Mouse (Mus musculus): ENCODE measurements at regions not wholly inside any gene's neighbourhood (a gene's known extent, or its start where the extent isn't known, plus 50 kb on each side); places are given as distances from the start of the nearest gene placed in this dataset.

DNA sequence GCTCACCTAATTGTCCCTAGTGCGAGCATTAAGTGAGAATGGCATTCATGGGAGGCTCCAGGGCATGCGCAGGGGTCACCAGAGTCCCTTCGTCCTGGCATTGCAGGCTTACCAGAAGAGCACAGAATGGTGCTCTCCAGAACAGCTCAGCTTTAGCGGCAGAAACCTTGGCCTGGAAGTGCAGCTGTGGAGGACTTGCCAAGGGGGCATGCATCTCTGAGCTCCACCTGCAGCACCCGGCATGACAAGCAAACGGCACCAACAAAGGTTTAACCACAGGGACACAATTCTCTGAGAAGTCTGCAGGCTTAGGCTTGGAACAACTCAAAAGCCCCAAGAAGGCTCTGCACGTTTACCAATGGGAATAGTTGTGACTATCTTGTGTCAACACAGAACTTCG is 128.4 kb downstream of the Rpap3 start:
- Histone ChIP-seq H3K27me3 (no peaks in the 10 kb centered on the region), H3K4me1 (replicated peaks) (no peaks in the 10 kb centered on the region; the same call in 1 of the 2 replicates), H3K9me3 (no peaks in the 10 kb centered on the region), H3K4me2 (no peak overlapping the region), H3K9ac (replicated peaks) (no peak overlapping the region), H3K36me3 (no peaks in the 10 kb centered on the region), H3K27ac (no peak overlapping the region), H3K4me3 (replicated peaks) (no peak overlapping the region)
- no peak for ATAC-seq (ENCODE audit: insufficient number of reproducible peaks, insufficient read depth, low FRiP score, low TSS enrichment, low read depth)
- WGBS: 69% methylated on average over 8 of the region's 8 CpGs

DNA sequence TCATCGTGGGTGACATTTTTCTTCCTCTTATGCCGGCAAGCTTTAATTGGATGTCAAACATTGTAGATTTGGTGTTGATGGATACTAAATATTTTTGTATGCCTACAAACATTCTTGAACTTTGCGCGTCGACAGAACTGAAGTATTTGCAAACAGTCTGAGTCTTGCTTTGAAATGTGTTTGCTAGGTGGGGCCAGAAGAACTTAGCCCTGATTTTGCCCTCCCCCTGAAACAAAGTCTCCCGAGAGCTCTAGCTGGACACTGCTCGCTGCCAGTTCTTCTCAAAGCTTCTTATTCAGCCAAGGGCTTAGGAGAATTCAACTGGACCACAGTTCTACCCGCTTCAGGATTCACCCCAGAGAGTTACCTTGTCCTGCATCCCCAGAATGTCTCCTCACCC is 133.0 kb downstream of the Rpap3 start:
- Histone ChIP-seq H3K4me1 (replicated peaks) (no peaks in the 10 kb centered on the region; the same call in 1 of the 2 replicates), H3K27me3 (no peaks in the 10 kb centered on the region), H3K4me2 (no peak overlapping the region), H3K9ac (replicated peaks) (no peak overlapping the region), H3K9me3 (no peaks in the 10 kb centered on the region), H3K4me3 (replicated peaks) (no peak overlapping the region), H3K27ac (no peak overlapping the region), H3K36me3 (no peaks in the 10 kb centered on the region)
- no peak for ATAC-seq (ENCODE audit: insufficient number of reproducible peaks, insufficient read depth, low FRiP score, low TSS enrichment, low read depth)
- WGBS: 88% methylated on average over 8 of the region's 8 CpGs

DNA sequence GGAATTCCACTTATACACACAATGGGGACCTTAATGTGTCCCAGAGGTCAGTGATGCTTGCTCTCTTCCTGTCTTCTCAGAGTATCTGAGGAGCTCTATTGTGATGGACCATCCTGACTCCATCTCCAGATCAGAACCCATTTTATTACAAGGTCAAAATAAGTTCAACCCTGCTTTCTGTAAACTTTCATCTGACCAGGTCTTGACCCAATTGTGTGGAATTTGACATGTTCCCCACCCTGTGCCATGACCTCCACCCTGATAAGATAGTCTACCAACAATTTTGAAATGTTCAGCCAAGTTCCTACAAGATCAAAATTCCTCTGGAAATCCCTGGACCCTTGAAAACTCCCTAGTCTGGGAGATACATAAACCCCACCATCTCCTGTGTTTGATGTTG is 133.7 kb downstream of the Rpap3 start:
- H3K27ac ChIP-seq: no peak overlapping the region
- no peak for ATAC-seq (ENCODE audit: insufficient number of reproducible peaks, insufficient read depth, low FRiP score, low TSS enrichment, low read depth)
- no peak overlapping the region for H3K4me3 ChIP-seq (replicated peaks)
- no peaks in the 10 kb centered on the region; the same call in 1 of the 2 replicates for H3K4me1 ChIP-seq (replicated peaks)
- no peaks in the 10 kb centered on the region for H3K9me3 ChIP-seq
- H3K4me2 ChIP-seq: no peak overlapping the region
- no peaks in the 10 kb centered on the region for H3K27me3 ChIP-seq
- H3K9ac ChIP-seq (replicated peaks): no peak overlapping the region
- H3K36me3 ChIP-seq: no peaks in the 10 kb centered on the region

DNA sequence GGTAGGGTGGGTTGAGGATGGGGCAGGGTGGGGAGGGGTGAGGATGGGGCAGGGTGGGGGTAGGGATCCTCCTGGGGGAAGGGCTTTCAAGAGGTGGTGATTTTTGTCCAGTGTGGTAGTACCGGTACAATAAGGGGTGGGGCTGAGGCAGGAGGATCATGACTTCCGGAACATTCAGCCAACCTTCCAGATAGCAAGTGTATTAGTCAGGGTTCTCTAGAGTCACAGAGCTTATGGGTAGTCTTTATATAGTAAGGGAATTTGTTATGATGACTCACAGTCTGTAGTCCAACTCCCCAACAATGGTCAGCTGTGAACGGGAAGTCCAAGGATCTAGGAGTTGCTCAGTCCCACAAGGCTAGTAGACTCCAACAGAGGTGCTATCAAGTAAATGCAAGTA is 145.5 kb downstream of the Rpap3 start:
- Histone ChIP-seq H3K36me3 (no peaks in the 10 kb centered on the region), H3K4me2 (no peak overlapping the region), H3K4me3 (replicated peaks) (no peak overlapping the region), H3K4me1 (replicated peaks) (no peaks in the 10 kb centered on the region), H3K27me3 (no peaks in the 10 kb centered on the region), H3K9me3 (peaks cover 23% of the 10 kb centered on the region), H3K27ac (no peak overlapping the region), H3K9ac (replicated peaks) (no peak overlapping the region)
- ATAC-seq (ENCODE audit: insufficient number of reproducible peaks, insufficient read depth, low FRiP score, low TSS enrichment, low read depth): no peak
- WGBS: 95% methylated on average over 3 of the region's 3 CpGs

DNA sequence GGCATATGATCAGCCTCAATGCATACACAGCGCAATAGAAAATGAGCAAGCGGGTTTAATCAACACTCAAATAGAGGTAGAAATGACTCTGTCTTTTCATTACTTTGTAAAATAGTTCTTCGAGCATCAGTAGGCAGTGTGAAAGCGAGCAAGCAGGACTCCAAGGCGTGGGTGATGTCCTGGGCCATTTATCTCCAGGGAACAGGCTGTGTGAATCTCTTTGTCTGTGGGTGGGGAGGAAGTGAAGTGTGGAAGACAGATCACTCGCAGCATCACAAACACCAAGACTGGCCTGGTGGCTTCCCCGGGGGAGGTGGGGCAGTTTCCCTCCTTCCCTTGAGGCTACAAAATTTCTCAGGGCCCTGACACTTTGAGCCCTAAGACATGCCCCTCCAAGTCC is 146.9 kb downstream of the Rpap3 start:
- Histone ChIP-seq H3K4me2 (no peak overlapping the region), H3K9me3 (peaks cover 23% of the 10 kb centered on the region), H3K9ac (replicated peaks) (no peak overlapping the region), H3K27me3 (no peaks in the 10 kb centered on the region), H3K4me1 (replicated peaks) (no peaks in the 10 kb centered on the region), H3K36me3 (no peaks in the 10 kb centered on the region), H3K4me3 (replicated peaks) (no peak overlapping the region), H3K27ac (no peak overlapping the region)
- no peak for ATAC-seq (ENCODE audit: insufficient number of reproducible peaks, insufficient read depth, low FRiP score, low TSS enrichment, low read depth)
- WGBS: 93% methylated on average over 7 of the region's 7 CpGs

DNA sequence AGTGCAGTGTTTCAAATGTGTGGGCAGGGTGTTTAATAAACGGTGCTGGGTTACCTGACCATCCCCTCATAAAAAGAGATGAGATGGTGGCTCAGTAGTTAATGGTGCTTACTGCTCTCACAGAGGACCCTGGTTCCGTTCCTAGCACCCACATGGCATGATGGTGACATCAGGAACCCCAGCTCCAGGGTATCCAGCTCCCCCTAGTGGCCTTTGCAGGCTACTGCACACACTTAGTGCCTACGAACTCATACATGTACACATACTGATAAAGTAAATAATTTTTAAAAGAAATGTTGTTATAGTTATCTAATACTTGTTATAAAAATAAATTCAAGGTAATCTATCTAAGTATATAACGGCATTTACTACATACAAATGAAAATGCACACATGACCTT is 157.3 kb downstream of the Rpap3 start:
- WGBS: 90% methylated on average over 4 of the region's 4 CpGs
- no peak overlapping the region for H3K9ac ChIP-seq (replicated peaks)
- H3K4me2 ChIP-seq: no peak overlapping the region
- no peaks in the 10 kb centered on the region for H3K27me3 ChIP-seq
- H3K27ac ChIP-seq: no peak overlapping the region
- no peaks in the 10 kb centered on the region for H3K36me3 ChIP-seq
- no peaks in the 10 kb centered on the region for H3K4me1 ChIP-seq (replicated peaks)
- no peak overlapping the region for H3K4me3 ChIP-seq (replicated peaks)
- peaks cover 13% of the 10 kb centered on the region; the same call in 1 of the 2 replicates for H3K9me3 ChIP-seq
- ATAC-seq (ENCODE audit: insufficient number of reproducible peaks, insufficient read depth, low FRiP score, low TSS enrichment, low read depth): no peak

DNA sequence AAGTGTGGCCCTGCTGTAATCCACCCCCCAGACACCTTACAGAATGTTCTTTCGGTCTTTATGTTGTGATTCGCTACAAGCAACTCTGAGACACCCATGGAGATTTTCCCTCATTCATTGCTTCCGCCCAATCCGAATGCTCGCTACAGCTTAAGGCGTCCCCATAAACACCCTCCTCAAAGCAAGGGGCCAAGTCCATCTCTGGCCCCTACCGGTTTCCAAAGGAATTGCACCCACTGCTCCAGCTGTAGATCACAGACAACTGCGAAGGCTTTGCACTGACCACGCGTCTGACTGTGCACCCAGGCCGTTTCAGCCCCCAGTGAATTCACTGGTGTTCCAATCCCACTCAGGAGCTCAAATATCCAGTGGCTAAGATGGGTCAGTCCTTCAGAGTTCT is 160.6 kb downstream of the Rpap3 start:
- Histone ChIP-seq H3K27me3 (no peaks in the 10 kb centered on the region), H3K27ac (no peak overlapping the region), H3K9ac (replicated peaks) (no peak overlapping the region), H3K9me3 (peaks cover 13% of the 10 kb centered on the region; the same call in 1 of the 2 replicates), H3K4me1 (replicated peaks) (no peaks in the 10 kb centered on the region), H3K4me3 (replicated peaks) (no peak overlapping the region), H3K4me2 (no peak overlapping the region), H3K36me3 (no peaks in the 10 kb centered on the region)
- WGBS: 86% methylated on average over 11 of the region's 11 CpGs
- no peak for ATAC-seq (ENCODE audit: insufficient number of reproducible peaks, insufficient read depth, low FRiP score, low TSS enrichment, low read depth)

DNA sequence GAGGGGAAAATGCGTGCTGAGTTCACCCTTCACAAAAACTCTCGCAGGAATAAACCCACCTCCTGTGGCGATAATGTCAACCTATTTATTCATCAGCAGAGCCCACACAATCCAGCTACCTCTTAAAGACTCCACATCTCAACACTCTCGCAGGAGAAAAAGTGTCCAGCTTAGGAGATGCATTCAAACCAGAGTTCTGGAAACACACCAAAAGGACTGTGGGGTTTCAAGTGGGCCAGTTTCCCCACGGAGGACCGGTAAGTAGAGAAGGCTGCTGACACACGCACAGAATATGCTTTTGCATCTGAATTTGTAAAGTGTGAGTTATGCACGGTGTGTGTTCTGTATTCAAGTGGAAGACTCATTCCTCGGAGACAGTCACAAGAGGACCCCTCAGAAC is 164.0 kb downstream of the Rpap3 start:
- Histone ChIP-seq H3K9me3 (peaks cover 12% of the 10 kb centered on the region; the same call in 1 of the 2 replicates), H3K4me3 (replicated peaks) (no peak overlapping the region), H3K27me3 (no peaks in the 10 kb centered on the region), H3K27ac (no peak overlapping the region), H3K4me1 (replicated peaks) (no peaks in the 10 kb centered on the region), H3K4me2 (no peak overlapping the region), H3K9ac (replicated peaks) (no peak overlapping the region), H3K36me3 (no peaks in the 10 kb centered on the region)
- WGBS: 82% methylated on average over 9 of the region's 9 CpGs
- no peak for ATAC-seq (ENCODE audit: insufficient number of reproducible peaks, insufficient read depth, low FRiP score, low TSS enrichment, low read depth)

DNA sequence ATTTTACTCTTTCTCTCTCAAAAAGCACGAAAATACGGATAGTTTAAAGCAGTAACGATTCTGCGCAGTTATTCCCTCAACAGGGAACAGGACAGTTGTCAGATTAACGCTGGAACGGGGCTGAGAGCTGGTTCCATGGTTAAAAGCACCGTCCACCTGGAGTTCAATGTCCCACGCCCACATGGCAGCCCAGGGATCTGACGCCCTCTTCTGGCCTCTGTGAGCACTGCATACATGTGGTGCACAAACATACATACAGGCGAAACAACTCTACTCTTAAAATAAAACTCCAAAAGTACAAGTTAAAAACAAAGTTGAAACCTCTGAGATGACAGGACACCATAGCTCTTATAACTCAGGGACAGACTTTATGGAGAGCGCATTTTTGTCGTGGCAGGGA is 169.5 kb downstream of the Rpap3 start:
- H3K36me3 ChIP-seq: no peaks in the 10 kb centered on the region
- WGBS: 90% methylated on average over 12 of the region's 12 CpGs
- peaks cover 8% of the 10 kb centered on the region; the same call in 1 of the 2 replicates for H3K9me3 ChIP-seq
- no peak overlapping the region for H3K9ac ChIP-seq (replicated peaks)
- no peak overlapping the region for H3K4me2 ChIP-seq
- ATAC-seq (ENCODE audit: insufficient number of reproducible peaks, insufficient read depth, low FRiP score, low TSS enrichment, low read depth): no peak
- H3K27me3 ChIP-seq: no peaks in the 10 kb centered on the region
- no peaks in the 10 kb centered on the region for H3K4me1 ChIP-seq (replicated peaks)
- H3K27ac ChIP-seq: no peak overlapping the region
- H3K4me3 ChIP-seq (replicated peaks): no peak overlapping the region

DNA sequence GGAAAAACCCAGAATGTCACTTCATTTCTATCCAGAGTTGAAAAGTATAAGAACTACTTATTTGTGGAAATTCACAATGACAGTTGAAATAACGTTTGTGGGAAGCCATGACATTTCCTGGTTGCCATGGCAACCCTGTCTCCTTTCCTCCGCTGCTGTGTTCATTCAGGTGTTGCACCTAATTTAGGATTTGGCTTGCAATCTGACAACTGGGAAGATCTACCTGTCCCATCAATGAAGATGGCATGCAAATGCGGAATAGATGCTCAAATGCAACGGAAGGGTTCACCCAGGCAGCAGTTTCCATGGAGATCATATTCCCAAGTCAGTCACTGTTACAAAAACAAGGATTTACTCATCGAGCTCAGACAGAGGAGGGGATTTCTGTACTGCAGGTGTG is 170.7 kb downstream of the Rpap3 start:
- ATAC-seq (ENCODE audit: insufficient number of reproducible peaks, insufficient read depth, low FRiP score, low TSS enrichment, low read depth): no peak
- 79% methylated on average over 5 of the region's 5 CpGs for WGBS

DNA sequence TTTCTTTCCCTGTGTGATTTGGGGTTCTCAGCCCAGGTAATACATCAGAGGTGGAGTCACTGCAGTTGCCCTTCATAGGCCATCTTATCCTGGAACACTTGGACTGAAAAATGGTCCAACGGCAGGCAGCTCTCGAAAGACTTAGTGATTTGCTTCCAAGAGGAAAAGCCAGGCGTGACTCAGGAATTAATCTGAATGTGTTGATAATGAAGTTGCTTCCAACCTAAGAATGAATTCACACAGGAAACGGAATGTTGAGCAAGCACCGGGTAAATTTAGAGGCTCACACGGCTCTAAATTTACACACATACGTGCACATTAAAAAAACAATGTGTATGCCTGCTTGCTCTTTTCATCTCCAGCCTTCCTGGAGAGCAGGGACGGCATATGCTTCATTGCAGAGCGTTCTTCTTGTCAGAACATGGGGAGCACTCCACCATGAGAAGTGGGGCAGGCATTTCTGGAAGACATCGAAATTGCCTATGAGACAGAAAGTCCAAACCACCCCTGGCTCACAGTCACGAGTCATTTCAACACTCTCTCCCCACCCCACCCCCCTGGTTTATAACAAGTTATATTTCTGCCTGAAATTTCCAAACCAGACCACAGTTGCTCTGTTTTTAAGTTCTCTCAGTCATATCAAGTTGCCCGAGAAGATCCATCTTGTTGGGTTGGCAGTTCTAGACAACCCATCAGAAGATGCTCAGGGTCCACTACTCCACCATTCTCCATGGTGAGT is 171.9 kb downstream of the Rpap3 start:
- Histone ChIP-seq H3K4me1 (replicated peaks) (no peaks in the 10 kb centered on the region), H3K9me3 (no peaks in the 10 kb centered on the region), H3K4me2 (no peak overlapping the region), H3K4me3 (replicated peaks) (no peak overlapping the region), H3K27ac (no peak overlapping the region), H3K36me3 (no peaks in the 10 kb centered on the region), H3K27me3 (no peaks in the 10 kb centered on the region), H3K9ac (replicated peaks) (no peak overlapping the region)
- 82% methylated on average over 12 of the region's 12 CpGs for WGBS
- ATAC-seq (ENCODE audit: insufficient number of reproducible peaks, insufficient read depth, low FRiP score, low TSS enrichment, low read depth): no peak

More for the DNA sequence above, 170.7 kb downstream of the Rpap3 start:
- Histone ChIP-seq H3K4me3 (replicated peaks) (no peak overlapping the region), H3K27ac (no peak overlapping the region), H3K36me3 (no peaks in the 10 kb centered on the region), H3K9ac (replicated peaks) (no peak overlapping the region), H3K4me2 (no peak overlapping the region), H3K27me3 (no peaks in the 10 kb centered on the region), H3K9me3 (peaks cover 8% of the 10 kb centered on the region; the same call in 1 of the 2 replicates), H3K4me1 (replicated peaks) (no peaks in the 10 kb centered on the region)

DNA sequence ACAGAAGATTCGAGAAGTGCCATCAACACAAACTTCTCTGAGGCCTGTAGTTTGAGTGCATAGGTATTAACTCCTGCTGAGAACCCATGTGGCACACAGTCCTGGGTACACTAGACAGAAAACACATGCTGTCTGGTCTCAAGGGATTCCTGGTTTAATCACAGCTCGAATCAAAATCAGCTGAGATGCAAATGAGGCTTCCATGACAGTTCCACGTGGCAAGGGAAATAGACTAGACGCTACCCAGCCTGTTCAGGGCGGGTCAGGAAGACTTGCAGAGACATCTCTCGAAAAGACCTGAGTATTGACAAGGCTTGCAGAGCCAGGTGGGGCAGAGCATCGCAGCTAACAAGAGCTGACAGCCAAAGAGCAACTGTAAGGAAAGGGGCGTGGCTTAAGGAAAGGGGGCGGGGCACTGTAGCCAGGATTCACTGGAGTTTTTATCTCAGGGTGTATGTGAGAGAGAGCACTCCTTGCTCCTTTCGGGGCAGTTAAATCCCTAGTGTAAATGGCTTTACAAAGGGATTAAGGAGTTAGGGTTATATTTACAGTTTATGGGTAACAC is 173.2 kb downstream of the Rpap3 start:
- no peaks in the 10 kb centered on the region for H3K4me1 ChIP-seq (replicated peaks)
- ATAC-seq (ENCODE audit: insufficient number of reproducible peaks, insufficient read depth, low FRiP score, low TSS enrichment, low read depth): no peak
- no peak overlapping the region for H3K9ac ChIP-seq (replicated peaks)
- no peak overlapping the region for H3K4me2 ChIP-seq
- no peaks in the 10 kb centered on the region for H3K27me3 ChIP-seq
- no peaks in the 10 kb centered on the region for H3K9me3 ChIP-seq
- H3K27ac ChIP-seq: no peak overlapping the region
- WGBS: 63% methylated on average over 10 of the region's 10 CpGs
- H3K4me3 ChIP-seq (replicated peaks): no peak overlapping the region
- H3K36me3 ChIP-seq: no peaks in the 10 kb centered on the region

Measured in limb, embryonic 12.5 days (tissue).